Mouse (Mus musculus) stomach, embryonic 15.5 days (tissue): ENCODE results near the gene Dync1i2. TPM values are rescaled to one million over a fixed set of nuclear protein-coding genes. Genes with fewer than 3 reads are reported as not detected.

Experiments
- ATAC-seq: fragments of 200-750 bp; cut with Nextera tagmentation; 2 replicates; pipeline ENCODE4 v1.8.0; 2017; ENCODE audit warnings: low read depth, moderate number of reproducible peaks, moderate TSS enrichment; ENCODE audit not compliant: insufficient read depth, low FRiP score
- H3K27ac ChIP-seq: fragments of 300-500 bp; sonication (generic); 2 replicates; pipeline ENCODE4 v1.5.1; 2015; ENCODE audit warnings: mild to moderate bottlenecking, inconsistent platforms
- H3K27me3 ChIP-seq: fragments of 300-500 bp; sonication (generic); replicated peaks from 2 replicates; pipeline ENCODE4 v1.6.1; 2015; ENCODE audit warnings: inconsistent platforms
- H3K36me3 ChIP-seq: fragments of 300-500 bp; sonication (generic); 2 replicates; pipeline ENCODE4 v1.6.1; 2015; ENCODE audit warnings: inconsistent platforms
- H3K4me1 ChIP-seq: fragments of 300-500 bp; sonication (generic); 2 replicates; pipeline ENCODE4 v1.6.1; 2015; ENCODE audit warnings: inconsistent platforms
- H3K4me2 ChIP-seq: fragments of 300-500 bp; sonication (generic); 2 replicates; pipeline ENCODE4 v1.6.1; 2015; ENCODE audit warnings: mild to moderate bottlenecking, inconsistent platforms
- H3K4me3 ChIP-seq: fragments of 300-500 bp; sonication (generic); replicated peaks from 2 replicates; pipeline ENCODE4 v1.5.1; 2015; ENCODE audit warnings: inconsistent platforms
- H3K9ac ChIP-seq: fragments of 300-500 bp; sonication (generic); 2 replicates; pipeline ENCODE4 v1.6.1; 2015; ENCODE audit warnings: inconsistent platforms
- H3K9me3 ChIP-seq: fragments of 300-500 bp; sonication (generic); 2 replicates; pipeline ENCODE4 v1.6.1; 2016; ENCODE audit warnings: inconsistent platforms
- WGBS: fragments of 180-500 bp; shearing (Covaris S2); methylation state at CpG from one replicate; pipeline ENCODE4 v1.1.7; 2015; 5-methylcytosine and 5-hydroxymethylcytosine counted together
- polyA plus RNA-seq: library from polyadenylated mRNA; unstranded; fragments of >200 nt; fragmentation: Nextera tagmentation; extraction: Ambion mirVana; gene quantifications from 2 replicates; pipeline ENCODE4 v1.2.1, GENCODE M21; 2015

The Dync1i2 gene
- polyA plus RNA-seq, 1 experiment from 2014 or later: 80.5 TPM

DNA sequence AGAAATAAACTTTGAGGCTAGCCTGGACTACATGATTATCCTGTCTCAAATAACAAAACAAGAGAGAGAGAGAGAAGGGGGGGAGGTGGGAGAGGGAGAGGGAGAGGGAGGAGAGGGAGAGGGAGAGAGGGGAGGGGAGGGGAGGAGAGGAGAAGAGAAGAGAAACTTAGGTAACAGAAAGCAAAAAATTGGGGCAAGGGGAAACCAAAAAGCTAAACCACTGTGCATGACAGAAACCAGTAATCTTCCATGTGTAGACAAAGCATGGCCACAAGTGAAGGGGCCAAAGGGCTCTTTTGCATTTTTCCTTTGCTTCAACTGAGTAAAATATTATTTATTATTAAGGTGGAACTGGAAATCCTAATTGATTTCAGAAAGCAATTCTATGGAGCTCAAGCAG lies 94.9 kb downstream of the Dync1i2 start:
- H3K27ac ChIP-seq: no peak overlapping the region
- ATAC-seq: no peak

DNA sequence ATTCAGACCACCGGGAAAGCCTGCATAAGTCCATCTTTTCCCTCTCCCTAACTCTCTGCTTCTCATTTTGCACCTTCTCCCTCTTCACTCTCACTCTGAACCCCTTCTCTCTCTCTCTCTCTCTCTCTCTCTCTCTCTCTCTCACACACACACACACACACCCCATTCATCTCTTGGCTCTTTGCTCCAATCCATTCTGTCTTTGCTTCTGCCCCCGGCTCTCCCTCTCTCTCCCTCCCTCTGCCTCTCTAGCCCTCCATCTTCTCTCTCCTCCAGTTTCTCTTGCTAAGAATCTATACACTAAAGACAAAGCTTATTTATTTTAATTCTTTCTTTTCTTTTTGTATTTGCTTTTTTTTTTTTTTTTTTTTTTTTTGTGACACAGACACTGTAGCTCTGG lies 98.2 kb downstream of the Dync1i2 start:
- WGBS: 60% methylated on average over 2 of the region's 2 CpGs
- no peak overlapping the region for H3K9ac ChIP-seq

More for the DNA sequence above, 94.9 kb downstream of the Dync1i2 start:
- no peak overlapping the region for H3K9ac ChIP-seq
- no peak overlapping the region for H3K4me2 ChIP-seq
- H3K4me1 ChIP-seq: 0 out of 2 replicates have a peak, but pooled peaks cover 4% of the 10 kb centered on the region
- H3K27me3 ChIP-seq: no peaks in the 10 kb centered on the region
- no peaks in the 10 kb centered on the region for H3K36me3 ChIP-seq
- H3K4me3 ChIP-seq: no peak overlapping the region
- H3K9me3 ChIP-seq: no peaks in the 10 kb centered on the region

DNA sequence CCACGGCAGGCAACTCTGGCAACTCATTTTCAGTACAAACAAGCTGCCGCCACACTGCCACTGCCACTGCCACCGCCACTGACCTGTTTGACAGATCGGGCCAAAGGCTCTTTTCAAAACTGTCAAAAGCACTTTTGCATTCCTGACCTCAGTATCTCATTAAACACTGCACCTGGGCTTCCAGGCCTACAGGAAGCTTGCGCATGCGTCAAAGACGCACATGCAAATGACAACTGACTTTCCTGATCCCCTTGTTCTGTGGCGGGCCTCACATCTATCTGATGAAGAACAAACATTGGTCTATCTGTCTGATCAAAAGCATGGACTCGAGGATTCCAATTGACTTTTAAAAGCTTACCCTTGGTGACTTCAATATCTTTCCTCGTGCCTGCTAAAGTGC lies 100.6 kb downstream of the Dync1i2 start:
- Histone ChIP-seq H3K9ac (no peak overlapping the region), H3K27ac (no peak overlapping the region), H3K4me1 (no peaks in the 10 kb centered on the region), H3K4me2 (no peak overlapping the region), H3K4me3 (no peak overlapping the region), H3K36me3 (0 out of 2 replicates have a peak, but pooled peaks cover 9% of the 10 kb centered on the region), H3K27me3 (no peaks in the 10 kb centered on the region), H3K9me3 (no peaks in the 10 kb centered on the region)
- WGBS: 59% methylated on average over 10 of the region's 10 CpGs
- no peak for ATAC-seq

More for the DNA sequence above, 98.2 kb downstream of the Dync1i2 start:
- Histone ChIP-seq H3K27me3 (no peaks in the 10 kb centered on the region), H3K4me1 (0 out of 2 replicates have a peak, but pooled peaks cover 4% of the 10 kb centered on the region), H3K4me3 (no peak overlapping the region), H3K9me3 (no peaks in the 10 kb centered on the region), H3K4me2 (no peak overlapping the region), H3K36me3 (0 out of 2 replicates have a peak, but pooled peaks cover 9% of the 10 kb centered on the region), H3K27ac (no peak overlapping the region)
- no peak for ATAC-seq

Other genes starting within 250 kb of the Dync1i2 start
- gene Dcaf17, start 156.4 kb upstream of the Dync1i2 start, polyA plus RNA-seq: 39.4 and 42.8 TPM in 2 replicates
- 15.3 and 16.7 TPM in 2 replicates for gene Mettl8, start 156.1 kb upstream of the Dync1i2 start, polyA plus RNA-seq
- 7.5 and 7.8 TPM in 2 replicates for gene Cybrd1, start 93.8 kb upstream of the Dync1i2 start, polyA plus RNA-seq
- gene Slc25a12, start 156.0 kb downstream of the Dync1i2 start, polyA plus RNA-seq: 30.0 and 33.8 TPM in 2 replicates
- gene Hat1, start 177.3 kb downstream of the Dync1i2 start, polyA plus RNA-seq: 111 and 116 TPM in 2 replicates
- 35.6 and 37.4 TPM in 2 replicates for gene Metap1d, start 241.6 kb downstream of the Dync1i2 start, polyA plus RNA-seq